Mouse (Mus musculus): ENCODE measurements at regions not wholly inside any gene's neighbourhood (a gene's known extent, or its start where the extent isn't known, plus 50 kb on each side); places are given as distances from the start of the nearest gene placed in this dataset.
A peak's percentile ranks its signal among the peaks of the same experiment; 100 is the strongest.

DNA sequence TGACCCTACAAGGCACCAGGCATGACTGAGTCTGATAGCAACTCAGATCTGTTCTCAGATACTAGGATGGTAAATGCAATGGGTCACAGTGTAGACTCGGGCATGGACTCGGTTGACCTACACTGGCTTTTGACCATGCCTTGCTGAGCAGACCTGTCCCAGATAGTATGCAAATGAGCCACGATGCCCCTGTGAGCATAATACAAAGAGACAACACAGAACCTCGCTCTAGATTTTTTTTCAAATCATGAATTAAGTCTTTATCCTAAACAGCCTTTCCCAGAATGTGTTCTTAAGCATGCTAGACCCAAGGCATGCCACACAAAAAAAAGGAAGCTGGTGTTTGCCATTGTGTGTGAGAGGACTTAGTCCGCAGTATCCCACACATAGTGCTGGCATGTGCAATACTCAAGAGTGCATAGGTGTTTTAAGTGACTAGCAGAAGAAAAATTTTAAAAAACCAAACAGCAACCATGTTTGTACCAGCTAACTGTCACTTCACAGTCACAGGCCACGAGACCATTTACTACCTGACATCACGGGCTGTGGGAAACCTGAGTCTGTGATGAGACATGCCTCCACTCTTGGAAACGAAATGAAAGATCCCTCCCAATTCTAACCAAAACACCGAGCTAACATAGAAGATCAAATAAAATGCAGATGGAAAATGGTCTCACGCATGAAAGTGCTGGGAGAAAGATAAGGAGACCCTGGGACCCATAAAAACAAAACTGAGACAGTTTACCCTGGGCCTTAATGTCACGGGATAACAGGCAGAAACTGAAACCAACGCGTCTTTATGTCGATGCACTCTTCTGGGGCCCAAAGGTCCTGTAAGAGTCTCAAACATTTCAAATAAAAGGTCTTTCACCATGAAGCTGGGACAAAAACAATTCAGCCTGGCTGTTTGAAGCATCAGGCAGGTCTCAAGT, 95.2 kb downstream of the Fasl start:
- DNase-seq (no peak), ATAC-seq (ENCODE audit: low read depth) (no peak)
- Histone ChIP-seq H3K36me3 (no peaks in the 10 kb centered on the region), H3K27ac (no peak overlapping the region), H3K27me3 (no peaks in the 10 kb centered on the region), H3K9me3 (replicated peaks) (no peaks in the 10 kb centered on the region), H3K4me3 (replicated peaks) (no peak overlapping the region), H3K4me1 (replicated peaks) (no peaks in the 10 kb centered on the region), H3K4me2 (no peak overlapping the region), H3K9ac (no peak overlapping the region)
- 68% methylated on average over 14 of the region's 14 CpGs for WGBS (ENCODE audit: insufficient replicate concordance)

DNA sequence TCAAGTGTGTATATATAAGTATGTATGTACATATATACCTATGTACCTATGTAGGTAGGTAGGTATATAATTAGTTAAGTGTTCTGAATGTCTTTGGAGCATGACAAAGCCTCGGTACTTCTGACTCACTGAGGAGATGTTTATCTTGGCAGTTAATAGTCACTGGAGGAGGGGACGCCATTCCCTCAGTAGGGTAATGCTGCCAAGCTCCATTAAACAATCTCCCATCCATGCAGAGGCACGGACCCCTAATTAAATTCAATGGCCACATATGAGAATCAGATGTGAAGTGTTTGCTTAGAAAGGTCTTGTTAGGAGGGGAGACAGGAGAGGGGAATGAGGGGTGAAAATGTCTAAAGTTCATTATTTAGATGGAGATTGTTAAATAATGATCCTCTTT, 99.3 kb downstream of the Fasl start:
- no peak overlapping the region for H3K4me2 ChIP-seq
- H3K9ac ChIP-seq: no peak overlapping the region
- H3K4me1 ChIP-seq (replicated peaks): no peaks in the 10 kb centered on the region
- H3K27ac ChIP-seq: no peak overlapping the region
- H3K9me3 ChIP-seq (replicated peaks): no peaks in the 10 kb centered on the region
- ATAC-seq (ENCODE audit: low read depth): no peak
- no peak overlapping the region for H3K4me3 ChIP-seq (replicated peaks)
- no peak for DNase-seq
- no peaks in the 10 kb centered on the region for H3K27me3 ChIP-seq
- WGBS (ENCODE audit: insufficient replicate concordance): 18% methylated on average over 3 of the region's 3 CpGs
- H3K36me3 ChIP-seq: no peaks in the 10 kb centered on the region

DNA sequence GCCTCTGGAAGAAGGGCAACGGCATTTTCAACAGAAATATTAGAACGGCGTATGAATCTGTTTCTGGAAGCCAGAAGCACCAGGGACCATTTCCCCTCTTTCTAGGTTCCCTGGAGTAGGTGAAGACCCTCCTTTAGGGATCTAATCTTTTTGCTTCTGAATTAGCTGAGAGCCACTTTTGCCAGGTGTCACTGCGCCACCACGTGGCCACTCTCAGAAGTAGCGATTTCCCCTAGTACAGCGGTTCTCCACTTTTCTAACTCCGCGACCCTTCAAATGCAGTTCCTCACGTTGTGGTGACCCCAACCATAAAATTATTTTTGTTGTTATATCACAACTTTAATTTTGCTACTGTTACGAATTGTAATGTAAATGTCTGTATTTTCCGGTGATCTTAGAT, 100.7 kb downstream of the Fasl start:
- H3K4me3 ChIP-seq (replicated peaks): no peak overlapping the region
- DNase-seq (peak; percentile 5), ATAC-seq (ENCODE audit: low read depth) (no peak)
- no peaks in the 10 kb centered on the region for H3K27me3 ChIP-seq
- no peak overlapping the region for H3K9ac ChIP-seq
- 19% methylated on average over 12 of the region's 12 CpGs for WGBS (ENCODE audit: insufficient replicate concordance)
- H3K36me3 ChIP-seq: no peaks in the 10 kb centered on the region
- no peaks in the 10 kb centered on the region for H3K9me3 ChIP-seq (replicated peaks)
- no peak overlapping the region for H3K27ac ChIP-seq
- H3K4me2 ChIP-seq: no peak overlapping the region
- no peaks in the 10 kb centered on the region for H3K4me1 ChIP-seq (replicated peaks)

DNA sequence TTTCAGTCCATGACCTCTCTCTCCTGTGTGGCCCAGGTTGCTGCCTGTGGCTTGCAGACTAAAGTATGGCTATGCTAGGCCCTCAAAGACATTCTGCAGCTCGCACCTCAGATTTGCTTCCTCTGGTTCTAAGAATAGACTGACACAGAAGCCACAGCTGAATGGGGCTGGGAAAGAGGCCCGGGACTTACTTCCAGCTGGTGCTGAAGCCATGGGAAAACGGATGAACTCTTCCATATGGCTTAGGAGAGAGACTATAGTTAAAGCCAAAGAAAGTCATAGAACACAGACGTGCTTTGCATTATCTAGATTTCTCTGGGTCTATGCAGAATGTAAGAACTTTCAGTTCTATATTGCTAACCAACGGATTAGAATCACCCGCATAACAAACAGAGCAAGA, 107.7 kb downstream of the Fasl start:
- no peaks in the 10 kb centered on the region for H3K4me1 ChIP-seq (replicated peaks)
- no peak overlapping the region for H3K9ac ChIP-seq
- DNase-seq (no peak), ATAC-seq (ENCODE audit: low read depth) (no peak)
- H3K27ac ChIP-seq: no peak overlapping the region
- H3K27me3 ChIP-seq: no peaks in the 10 kb centered on the region
- H3K4me2 ChIP-seq: no peak overlapping the region
- H3K4me3 ChIP-seq (replicated peaks): no peak overlapping the region
- no peaks in the 10 kb centered on the region for H3K9me3 ChIP-seq (replicated peaks)
- WGBS (ENCODE audit: insufficient replicate concordance): 51% methylated on average over 6 of the region's 6 CpGs
- H3K36me3 ChIP-seq: no peaks in the 10 kb centered on the region

DNA sequence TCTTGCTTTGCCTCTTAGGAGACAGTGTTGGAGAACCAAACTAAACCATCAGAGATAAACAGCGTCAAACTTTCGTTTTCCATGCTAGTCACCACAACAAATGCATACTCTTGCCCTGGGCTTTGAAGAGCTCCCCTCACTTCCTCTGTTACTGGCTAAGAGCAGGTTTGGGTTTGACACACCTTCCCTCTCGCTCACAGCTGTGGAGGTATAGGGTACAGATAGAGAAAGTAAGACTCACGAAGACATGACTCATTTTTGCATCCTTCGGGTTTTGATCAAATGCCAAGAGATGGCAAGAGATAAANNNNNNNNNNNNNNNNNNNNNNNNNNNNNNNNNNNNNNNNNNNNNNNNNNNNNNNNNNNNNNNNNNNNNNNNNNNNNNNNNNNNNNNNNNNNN, 117.4 kb downstream of the Fasl start:
- DNase-seq: no peak
- H3K4me3 ChIP-seq (replicated peaks): no peak overlapping the region
- no peaks in the 10 kb centered on the region for H3K36me3 ChIP-seq
- ATAC-seq (ENCODE audit: low read depth): no peak
- no peak overlapping the region for H3K4me2 ChIP-seq
- no peaks in the 10 kb centered on the region for H3K27me3 ChIP-seq
- no peaks in the 10 kb centered on the region for H3K4me1 ChIP-seq (replicated peaks)
- 63% methylated on average over 5 of the region's 5 CpGs for WGBS (ENCODE audit: insufficient replicate concordance)
- no peak overlapping the region for H3K27ac ChIP-seq
- no peak overlapping the region for H3K9ac ChIP-seq
- no peaks in the 10 kb centered on the region for H3K9me3 ChIP-seq (replicated peaks)

DNA sequence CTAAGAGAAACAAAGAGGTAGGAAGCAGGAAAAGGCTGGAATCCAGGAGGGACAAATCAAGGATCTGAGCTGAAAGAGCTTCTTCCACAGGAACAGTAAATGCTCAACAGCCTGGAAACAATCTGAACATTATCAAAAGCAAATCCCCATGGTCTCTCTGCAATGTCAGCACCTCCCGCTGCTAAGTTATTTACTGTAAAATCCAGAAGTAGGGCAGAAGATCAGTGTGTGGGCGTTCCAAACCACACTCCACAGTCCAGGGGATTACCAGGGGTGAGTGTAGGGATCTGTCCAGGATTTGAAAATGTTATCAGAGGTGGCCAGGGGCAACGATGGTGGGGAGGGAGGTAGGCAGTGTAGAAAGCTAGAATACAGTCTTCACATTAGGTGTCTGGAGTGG, 124.0 kb downstream of the Fasl start:
- H3K27ac ChIP-seq: no peak overlapping the region
- H3K9ac ChIP-seq: no peak overlapping the region
- WGBS (ENCODE audit: insufficient replicate concordance): 47% methylated on average over 3 of the region's 3 CpGs
- ATAC-seq (ENCODE audit: low read depth) (no peak), DNase-seq (no peak)
- H3K4me1 ChIP-seq (replicated peaks): no peaks in the 10 kb centered on the region
- no peaks in the 10 kb centered on the region for H3K27me3 ChIP-seq
- H3K36me3 ChIP-seq: no peaks in the 10 kb centered on the region
- H3K4me2 ChIP-seq: no peak overlapping the region
- H3K4me3 ChIP-seq (replicated peaks): no peak overlapping the region
- H3K9me3 ChIP-seq (replicated peaks): no peaks in the 10 kb centered on the region

DNA sequence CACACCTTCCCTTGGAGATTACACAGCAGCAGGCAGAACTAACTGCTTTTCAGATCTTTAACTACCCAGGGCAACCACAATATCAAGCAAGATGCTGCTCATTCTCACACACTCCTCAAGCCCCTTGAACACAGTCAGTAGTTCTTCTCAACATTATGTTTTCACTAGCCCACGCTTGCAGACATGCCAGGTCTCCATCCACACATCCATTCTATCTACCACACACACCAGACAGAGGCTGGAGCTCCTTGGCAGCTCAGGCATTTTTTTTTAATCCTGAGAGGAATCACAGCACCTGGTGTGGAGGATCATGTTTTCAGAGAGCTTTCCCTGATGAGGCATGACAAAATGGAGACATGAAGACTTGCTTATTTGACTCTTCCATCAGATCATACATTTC, 124.9 kb downstream of the Fasl start:
- 46% methylated on average over 1 of the region's 1 CpGs for WGBS (ENCODE audit: insufficient replicate concordance)
- no peak overlapping the region for H3K27ac ChIP-seq
- H3K9me3 ChIP-seq (replicated peaks): no peaks in the 10 kb centered on the region
- H3K36me3 ChIP-seq: no peaks in the 10 kb centered on the region
- H3K4me3 ChIP-seq (replicated peaks): no peak overlapping the region
- ATAC-seq (ENCODE audit: low read depth) (no peak), DNase-seq (no peak)
- no peaks in the 10 kb centered on the region for H3K27me3 ChIP-seq
- no peak overlapping the region for H3K9ac ChIP-seq
- no peaks in the 10 kb centered on the region for H3K4me1 ChIP-seq (replicated peaks)
- H3K4me2 ChIP-seq: no peak overlapping the region

DNA sequence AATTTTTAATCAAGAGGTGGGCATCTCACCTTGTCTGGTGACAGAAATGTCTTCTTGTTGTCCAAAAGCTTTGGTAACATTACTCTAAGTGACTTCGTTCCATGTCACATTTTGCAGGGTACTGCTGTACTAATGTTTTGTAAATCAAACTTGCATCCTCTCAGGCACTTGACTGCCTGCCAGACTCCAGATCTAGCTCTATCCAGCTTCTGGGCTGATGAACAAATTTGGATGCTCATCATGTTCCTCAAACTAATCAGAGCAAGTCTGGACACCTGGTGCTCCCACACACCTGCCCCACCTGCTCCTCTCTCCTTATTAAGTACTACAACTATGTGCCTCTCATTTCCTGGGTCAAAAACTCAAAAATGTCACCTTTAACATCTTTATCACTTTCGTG, 126.1 kb downstream of the Fasl start:
- Histone ChIP-seq H3K27ac (no peak overlapping the region), H3K27me3 (no peaks in the 10 kb centered on the region), H3K9ac (no peak overlapping the region), H3K4me2 (no peak overlapping the region), H3K36me3 (no peaks in the 10 kb centered on the region), H3K4me3 (replicated peaks) (no peak overlapping the region), H3K4me1 (replicated peaks) (no peaks in the 10 kb centered on the region), H3K9me3 (replicated peaks) (no peaks in the 10 kb centered on the region)
- ATAC-seq (ENCODE audit: low read depth) (no peak), DNase-seq (no peak)
- WGBS (ENCODE audit: insufficient replicate concordance): 60% methylated on average over 2 of the region's 2 CpGs

DNA sequence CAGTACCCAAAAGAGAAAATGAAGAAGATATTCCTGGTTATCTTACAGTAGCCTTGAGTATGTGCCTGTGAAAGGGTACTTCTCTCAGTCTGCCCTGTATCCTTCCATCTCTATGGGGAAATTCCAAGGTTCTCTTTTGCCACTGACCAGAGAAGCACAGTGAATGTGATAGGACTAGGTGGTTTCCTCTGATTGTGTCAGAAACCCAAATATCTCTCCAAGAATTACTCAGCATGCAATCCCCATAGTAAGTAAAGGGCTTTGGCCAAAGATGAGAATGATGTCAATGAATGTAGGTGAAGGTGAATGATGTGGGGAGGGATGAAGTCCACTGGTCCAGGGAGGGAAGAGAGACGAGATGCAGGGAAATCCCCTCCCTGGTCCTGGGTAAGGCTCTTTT, 130.8 kb downstream of the Fasl start:
- 54% methylated on average over 1 of the region's 1 CpGs for WGBS (ENCODE audit: insufficient replicate concordance)
- Histone ChIP-seq H3K27ac (no peak overlapping the region), H3K4me3 (replicated peaks) (no peak overlapping the region), H3K9ac (no peak overlapping the region), H3K4me2 (no peak overlapping the region), H3K4me1 (replicated peaks) (no peaks in the 10 kb centered on the region), H3K36me3 (no peaks in the 10 kb centered on the region), H3K9me3 (replicated peaks) (no peaks in the 10 kb centered on the region), H3K27me3 (no peaks in the 10 kb centered on the region)
- ATAC-seq (ENCODE audit: low read depth) (no peak), DNase-seq (no peak)

DNA sequence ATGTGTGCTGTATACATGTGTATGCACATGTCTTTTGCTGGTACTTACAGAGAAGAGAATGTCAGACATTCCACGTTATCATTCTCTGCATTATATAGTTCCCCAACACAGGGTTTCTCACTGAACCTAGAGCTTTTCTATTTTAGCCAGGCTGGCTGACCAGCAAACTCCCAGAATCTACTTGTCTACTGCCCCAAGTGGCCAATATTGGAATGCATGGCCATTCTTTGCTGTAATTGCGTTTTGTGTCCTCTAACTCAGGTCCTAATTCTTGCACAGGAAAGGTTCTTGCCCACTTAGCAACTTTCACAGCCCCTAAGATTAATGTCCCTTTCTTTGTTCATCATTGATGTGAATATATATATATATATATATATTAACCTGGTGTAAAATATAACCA, 138.9 kb downstream of the Fasl start:
- 44% methylated on average over 2 of the region's 2 CpGs for WGBS (ENCODE audit: insufficient replicate concordance)
- ATAC-seq (ENCODE audit: low read depth) (no peak), DNase-seq (no peak)
- no peaks in the 10 kb centered on the region for H3K4me1 ChIP-seq (replicated peaks)
- no peak overlapping the region for H3K4me2 ChIP-seq
- no peaks in the 10 kb centered on the region for H3K27me3 ChIP-seq
- no peaks in the 10 kb centered on the region for H3K9me3 ChIP-seq (replicated peaks)
- H3K27ac ChIP-seq: no peak overlapping the region
- no peak overlapping the region for H3K9ac ChIP-seq
- H3K36me3 ChIP-seq: no peaks in the 10 kb centered on the region
- H3K4me3 ChIP-seq (replicated peaks): no peak overlapping the region

DNA sequence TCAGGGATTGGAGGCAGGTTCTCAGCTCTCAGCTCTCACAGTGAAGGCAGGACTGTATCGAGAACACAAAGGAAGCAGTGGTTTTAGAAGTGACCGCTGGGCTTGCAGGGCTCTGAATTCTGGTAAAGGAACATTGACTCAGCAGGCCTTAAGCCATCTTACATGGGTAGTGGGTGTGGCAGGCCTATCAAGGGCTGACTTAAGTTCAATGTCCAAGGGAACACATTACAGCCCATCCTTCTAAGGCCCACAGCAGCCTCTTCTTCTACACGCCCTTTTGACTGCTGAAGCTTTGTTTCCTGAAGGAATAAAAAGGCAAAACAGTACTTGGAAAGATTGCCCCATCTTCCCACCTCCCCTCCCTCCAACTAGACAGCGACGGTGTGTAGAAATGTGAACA, 137.6 kb downstream of the Tnfsf18 start:
- Histone ChIP-seq H3K4me2 (no peak overlapping the region), H3K4me3 (replicated peaks) (no peak overlapping the region), H3K36me3 (no peaks in the 10 kb centered on the region), H3K27me3 (no peaks in the 10 kb centered on the region), H3K4me1 (replicated peaks) (no peaks in the 10 kb centered on the region), H3K27ac (no peak overlapping the region), H3K9me3 (replicated peaks) (no peaks in the 10 kb centered on the region), H3K9ac (no peak overlapping the region)
- DNase-seq (no peak), ATAC-seq (ENCODE audit: low read depth) (no peak)
- 60% methylated on average over 5 of the region's 5 CpGs for WGBS (ENCODE audit: insufficient replicate concordance)

DNA sequence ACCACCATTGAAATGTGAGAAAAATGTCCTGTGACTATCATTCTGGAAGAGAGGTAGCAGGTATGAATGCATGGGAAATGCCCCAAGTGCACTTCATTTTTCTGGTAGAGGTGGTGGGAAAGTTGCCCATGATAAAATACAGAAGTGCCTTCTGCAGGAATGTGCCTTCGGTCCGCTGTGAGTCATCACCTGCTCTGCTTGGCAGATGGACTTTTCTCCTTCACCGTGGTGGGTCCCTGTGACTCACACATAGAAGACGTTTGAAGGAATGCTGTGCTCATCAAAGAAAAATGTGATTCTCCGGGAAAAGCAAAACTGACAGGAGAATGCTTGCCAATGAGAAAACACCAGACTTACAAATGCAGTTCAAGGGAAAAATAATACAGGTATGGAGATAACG, 126.8 kb downstream of the Tnfsf18 start:
- Histone ChIP-seq H3K9ac (no peak overlapping the region), H3K9me3 (replicated peaks) (no peaks in the 10 kb centered on the region), H3K4me3 (replicated peaks) (no peak overlapping the region), H3K27me3 (no peaks in the 10 kb centered on the region), H3K36me3 (no peaks in the 10 kb centered on the region), H3K4me1 (replicated peaks) (no peaks in the 10 kb centered on the region), H3K4me2 (no peak overlapping the region), H3K27ac (no peak overlapping the region)
- DNase-seq (no peak), ATAC-seq (ENCODE audit: low read depth) (no peak)
- WGBS (ENCODE audit: insufficient replicate concordance): 61% methylated on average over 6 of the region's 6 CpGs
